Mouse (Mus musculus) heart, postnatal 0 days (tissue): Measurements from ENCODE around the gene Ube4b.

ENCODE experiments used
- CTCF ChIP-seq: IDR thresholded peaks from 2 replicates; pipeline ENCODE4 v1.5.1; 2016; ENCODE audit warnings: antibody characterized with exemption, control low read depth, low read depth
- EP300 ChIP-seq: IDR thresholded peaks from 2 replicates; pipeline ENCODE4 v1.6.1; 2016; ENCODE audit warnings: antibody characterized with exemption, low read depth

DNA sequence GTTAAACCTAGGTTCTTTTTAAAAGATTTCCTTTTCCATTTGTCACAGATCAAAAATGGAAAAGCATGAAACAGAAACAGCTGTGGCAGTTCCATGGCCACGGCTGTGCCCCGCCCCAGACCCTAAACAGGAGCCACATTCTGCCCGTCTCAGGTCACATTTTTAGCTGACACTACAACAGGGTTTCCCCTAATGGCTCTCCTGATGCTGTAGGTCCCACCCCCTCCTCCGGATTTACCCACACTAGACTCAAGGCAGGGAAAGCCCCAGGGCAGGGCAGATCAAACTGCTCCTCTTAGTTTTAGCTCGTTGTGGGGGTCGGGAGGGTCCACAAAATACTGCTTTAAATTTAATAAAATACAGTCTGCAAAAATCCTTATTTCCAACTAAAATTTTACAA, 23.5 kb downstream of the Ube4b start:
- TF ChIP-seq EP300 (no peak), CTCF (no peak)
